Mouse (Mus musculus) kidney, adult 18-20 months (tissue): ENCODE results near the gene Dll3.

ENCODE experiments used
- DNase-seq: peaks from one replicate; pipeline ENCODE4 v3.0.0; 2021

Gene Dll3

GRCm38 (mm10) chr7:28301616-28302433 is at the start of gene Dll3:
TSS of gene Dll3 (minus strand) at chr7:28302238.
- DNase-seq, result peak; percentile 59

- no peak for DNase-seq
These were observed 49.7 kb upstream of the Dll3 start for GRCm38 (mm10) chr7:28351676-28352191.

- peak; percentile 97 for DNase-seq
These were observed 48.3 kb upstream of the Dll3 start, which contains the start of gene Rps16 for GRCm38 (mm10) chr7:28350155-28350883. TSS of gene Rps16 (plus strand) at chr7:28350652.

- DNase-seq, result no peak
These were observed 46.6 kb upstream of the Dll3 start for GRCm38 (mm10) chr7:28348601-28349000.

GRCm38 (mm10) chr7:28347746-28348145 is 45.7 kb upstream of the Dll3 start:
- no peak for DNase-seq

- peak; percentile 70 for DNase-seq
These were observed 42.6 kb upstream of the Dll3 start for GRCm38 (mm10) chr7:28344637-28345036.

GRCm38 (mm10) chr7:28341381-28341780 is 39.3 kb upstream of the Dll3 start:
- DNase-seq, result no peak

- DNase-seq, result peak; percentile 64
These were observed 37.3 kb upstream of the Dll3 start for GRCm38 (mm10) chr7:28339213-28339917.

- DNase-seq, result peak; percentile 98
These were observed 36.3 kb upstream of the Dll3 start, which contains the start of gene Supt5 for GRCm38 (mm10) chr7:28338108-28338998. TSS of gene Supt5 (minus strand) at chr7:28338746.

- no peak for DNase-seq
These were observed 33.4 kb upstream of the Dll3 start for GRCm38 (mm10) chr7:28335471-28335870.

- no peak for DNase-seq
These were observed 32.5 kb upstream of the Dll3 start for GRCm38 (mm10) chr7:28334534-28334933.

- DNase-seq, result no peak
These were observed 26.2 kb upstream of the Dll3 start for GRCm38 (mm10) chr7:28328260-28328659.

- DNase-seq, result no peak
These were observed 24.4 kb upstream of the Dll3 start for GRCm38 (mm10) chr7:28326457-28326856.

GRCm38 (mm10) chr7:28325293-28325692 is 23.3 kb upstream of the Dll3 start:
- no peak for DNase-seq

GRCm38 (mm10) chr7:28321974-28322720 is 20.1 kb upstream of the Dll3 start:
- DNase-seq, result peak; percentile 45

- no peak for DNase-seq
These were observed 16.7 kb upstream of the Dll3 start for GRCm38 (mm10) chr7:28318714-28319113.

- no peak for DNase-seq
These were observed 16.0 kb upstream of the Dll3 start for GRCm38 (mm10) chr7:28318036-28318435.

GRCm38 (mm10) chr7:28311926-28312543 is 10.0 kb upstream of the Dll3 start, which contains the start of gene Timm50:
TSS of gene Timm50 (minus strand) at chr7:28312072.
- peak; percentile 98 for DNase-seq

- no peak for DNase-seq
These were observed 9.3 kb upstream of the Dll3 start for GRCm38 (mm10) chr7:28311151-28311925.

- no peak for DNase-seq
These were observed 7.7 kb upstream of the Dll3 start for GRCm38 (mm10) chr7:28309737-28310136.
